Mouse (Mus musculus): ENCODE data around the gene Mmgt2.

- no peak for TF ChIP-seq POLR2A (IDR thresholded peaks at IDR 0.05; ENCODE audit: borderline replicate concordance, extremely low read depth, insufficient read depth, insufficient read length, poor library complexity, severe bottlenecking)
- TF ChIP-seq CTCF (IDR thresholded peaks at IDR 0.05; ENCODE audit: borderline replicate concordance, extremely low read depth, insufficient read depth, insufficient read length), result no peak
Observed at GRCm38 (mm10) chr11:62642023-62642844, 6.2 kb upstream of the Mmgt2 start.

Data from brain, embryonic 14.5 days (tissue).